Mouse (Mus musculus) R1 (cell line): ENCODE measurements around the gene Hyal3.

Experiments
- DNase-seq: peaks from one replicate; pipeline ENCODE4 v3.0.0-alpha.2; 2018; ENCODE audit warnings: low read depth, low spot score

The Hyal3 gene

DNA sequence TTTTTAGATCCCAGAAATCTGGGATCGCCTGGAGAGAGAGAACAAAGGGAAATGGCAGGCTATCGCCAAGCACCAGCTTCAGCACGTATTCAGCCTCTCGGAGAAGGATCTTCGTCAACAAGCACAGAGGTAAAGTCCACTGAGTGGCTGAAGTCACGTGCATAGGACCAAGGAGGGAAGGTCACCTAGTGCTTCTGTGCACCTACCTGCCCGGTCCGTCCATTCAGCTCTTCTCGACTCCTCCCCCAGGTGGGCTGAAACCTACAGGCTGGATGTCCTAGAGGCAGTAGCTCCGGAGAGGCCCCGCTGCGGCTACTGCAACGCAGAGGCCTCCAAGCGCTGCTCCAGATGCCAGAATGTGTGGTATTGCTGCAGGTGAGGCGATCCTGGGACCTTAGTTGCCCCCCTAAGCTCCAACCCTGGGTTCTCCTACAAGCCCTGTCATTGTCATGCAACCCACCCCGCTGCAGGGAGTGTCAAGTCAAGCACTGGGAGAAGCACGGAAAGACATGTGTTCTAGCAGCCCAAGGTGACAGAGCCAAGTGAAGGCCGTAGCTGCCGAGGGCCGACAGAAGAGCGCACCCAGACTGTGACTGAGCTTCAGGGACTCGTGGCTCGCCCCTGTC is 30.0 kb upstream of the Hyal3 start:
- DNase-seq, result peak; percentile 60

DNA sequence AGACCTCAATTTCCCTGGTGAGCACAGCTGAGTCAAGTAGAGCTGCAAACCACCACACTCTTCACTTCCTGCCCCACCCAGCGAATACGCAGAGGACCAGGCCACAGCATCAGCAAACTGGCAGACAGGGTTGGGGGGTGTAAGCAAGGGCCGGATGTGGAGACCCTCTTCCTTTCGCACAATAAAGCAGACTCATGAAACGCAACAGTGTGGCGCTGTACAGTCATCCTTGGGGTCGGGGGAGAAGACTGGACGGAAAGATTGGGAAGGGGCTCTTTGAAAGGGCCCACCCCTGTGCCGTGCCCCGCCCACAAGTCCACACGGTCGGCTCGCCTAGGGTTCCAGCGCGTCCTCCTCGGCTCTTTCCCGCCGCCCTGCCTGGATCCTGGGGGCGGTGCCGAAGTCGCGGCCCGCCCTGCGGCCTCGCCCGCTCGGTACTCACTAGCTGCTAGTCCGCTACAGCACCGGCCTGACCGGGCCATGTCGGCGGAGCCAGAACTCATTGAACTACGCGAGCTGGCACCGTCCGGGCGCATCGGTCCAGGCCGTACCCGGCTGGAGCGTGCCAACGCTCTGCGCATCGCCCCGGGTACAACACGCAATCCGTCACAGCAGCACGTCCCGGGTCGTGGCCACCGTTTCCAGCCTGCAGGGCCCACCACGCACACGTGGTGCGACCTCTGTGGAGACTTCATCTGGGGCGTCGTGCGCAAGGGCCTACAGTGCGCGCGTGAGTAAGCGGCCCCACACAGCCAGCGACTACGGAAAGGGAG is 29.3 kb upstream of the Hyal3 start, which contains the start of gene Rassf1:
Gene Rassf1 (plus strand): TSS at position 439 of the 773 bp plus-strand sequence.
- DNase-seq, result peak; percentile 68

DNA sequence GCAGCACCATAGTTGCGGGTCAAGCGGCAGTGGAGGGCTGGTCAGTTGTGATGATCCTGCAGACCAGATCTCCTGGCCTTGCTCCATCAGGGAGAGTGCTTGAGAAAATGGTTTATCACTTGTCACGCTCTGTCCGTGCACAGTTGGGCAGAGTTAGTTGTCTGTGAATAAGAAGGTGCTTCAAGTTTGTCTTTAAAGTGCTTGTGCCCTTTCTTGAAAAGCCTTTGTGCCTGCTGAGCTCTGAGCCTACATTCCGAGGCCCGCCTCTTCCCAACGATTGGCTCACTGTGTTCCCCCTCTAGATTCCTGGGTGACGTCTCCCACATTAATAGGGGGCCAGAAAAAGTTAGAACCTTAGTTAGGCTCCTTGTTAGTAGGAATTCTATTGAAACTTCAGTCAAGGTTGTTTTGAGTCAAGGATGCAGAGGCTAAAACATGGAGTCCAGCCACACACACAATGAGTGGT is 28.7 kb upstream of the Hyal3 start:
- no peak for DNase-seq

DNA sequence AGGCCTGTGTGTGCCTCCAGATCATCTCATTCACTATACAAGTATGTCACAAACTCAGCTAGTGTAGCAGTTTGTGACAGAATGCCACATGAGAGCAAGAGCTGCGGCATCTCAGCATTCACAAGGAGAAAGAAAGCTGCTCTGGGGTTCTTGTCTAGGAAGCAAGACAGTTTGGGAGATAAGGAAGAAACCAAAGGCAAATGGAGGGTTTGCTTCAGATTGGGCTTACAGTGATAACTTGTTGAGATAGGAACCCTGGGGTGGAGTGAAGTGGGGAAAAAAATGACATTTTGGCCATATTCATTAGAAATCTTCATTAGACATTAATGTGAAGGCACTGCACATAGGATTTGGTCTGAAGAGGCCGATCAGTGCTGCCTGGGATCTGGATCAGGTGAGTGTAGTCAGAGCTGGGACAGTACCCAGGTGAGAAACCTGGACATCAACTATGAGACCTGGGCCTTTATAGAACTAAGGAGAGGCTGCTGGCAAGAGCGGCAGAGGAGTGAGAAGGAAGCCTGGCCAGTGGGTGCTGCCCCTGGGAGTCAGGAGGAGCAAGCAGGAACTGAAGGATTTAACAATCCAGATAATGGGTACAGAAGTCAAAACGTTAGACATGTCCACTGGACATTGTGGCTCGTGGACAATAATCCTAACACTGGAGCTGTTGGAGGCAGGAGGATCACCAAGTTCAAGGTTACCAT is 27.8 kb upstream of the Hyal3 start:
- DNase-seq, result no peak

DNA sequence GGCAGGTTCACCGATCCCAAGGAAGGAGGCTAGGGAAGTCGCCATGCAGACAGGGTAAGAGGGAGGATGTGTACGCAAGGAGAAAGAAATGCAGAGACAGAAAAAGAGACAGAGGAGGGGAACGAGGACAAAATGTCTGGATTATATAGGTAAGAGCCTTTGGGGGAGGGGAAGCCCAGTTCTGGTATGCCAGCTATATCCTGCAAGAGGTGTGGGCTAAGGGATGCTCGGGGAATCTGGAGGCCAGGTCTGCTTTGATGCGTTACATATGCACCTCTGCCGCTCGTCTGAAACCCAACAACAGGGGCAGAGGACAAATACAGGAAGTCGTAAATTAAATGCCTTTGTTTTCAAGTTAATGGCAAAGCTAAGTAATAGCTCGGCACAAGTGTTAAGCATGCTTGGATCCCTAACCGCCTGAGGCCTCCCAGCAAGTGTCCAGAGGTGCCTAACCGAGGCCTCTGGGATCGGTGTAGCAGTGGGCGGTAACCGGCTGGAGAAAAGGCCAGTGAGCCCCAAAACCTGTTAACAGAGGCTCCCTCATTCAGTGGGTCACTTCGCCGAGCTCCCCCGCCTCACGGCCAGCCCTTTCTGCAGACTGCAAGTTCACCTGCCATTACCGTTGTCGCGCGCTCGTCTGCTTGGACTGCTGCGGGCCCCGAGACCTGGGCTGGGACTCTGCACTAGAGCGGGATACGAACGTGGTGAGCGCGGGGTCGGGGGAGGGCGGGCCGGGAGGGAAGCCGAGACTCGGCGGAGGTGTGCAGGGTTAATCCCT is 26.9 kb upstream of the Hyal3 start:
- DNase-seq, result no peak

DNA sequence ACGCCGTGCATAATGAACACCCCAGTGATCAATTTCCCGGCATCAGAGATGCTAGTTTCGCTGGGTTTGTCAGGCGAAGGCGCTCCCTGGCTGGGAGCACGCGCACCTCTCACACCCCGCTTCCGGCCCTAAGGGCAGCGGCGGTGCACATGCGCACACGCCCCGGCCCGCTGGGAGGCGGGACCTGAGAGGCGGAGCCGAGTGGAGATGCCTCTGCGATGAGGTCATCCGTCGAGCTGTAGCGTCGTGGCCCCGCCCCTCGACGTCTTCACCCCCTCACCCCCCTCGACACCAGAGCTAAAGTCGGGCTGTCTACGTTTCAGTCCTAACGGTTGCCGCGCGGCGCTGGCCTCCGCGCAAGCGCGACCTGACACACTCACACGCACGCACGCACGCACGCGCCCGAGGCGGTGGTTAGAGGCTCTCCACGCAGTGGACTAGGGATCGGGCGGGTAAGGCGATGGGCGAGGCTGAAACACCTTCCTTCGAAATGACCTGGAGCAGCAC is 26.2 kb upstream of the Hyal3 start:
- DNase-seq, result peak; percentile 98

DNA sequence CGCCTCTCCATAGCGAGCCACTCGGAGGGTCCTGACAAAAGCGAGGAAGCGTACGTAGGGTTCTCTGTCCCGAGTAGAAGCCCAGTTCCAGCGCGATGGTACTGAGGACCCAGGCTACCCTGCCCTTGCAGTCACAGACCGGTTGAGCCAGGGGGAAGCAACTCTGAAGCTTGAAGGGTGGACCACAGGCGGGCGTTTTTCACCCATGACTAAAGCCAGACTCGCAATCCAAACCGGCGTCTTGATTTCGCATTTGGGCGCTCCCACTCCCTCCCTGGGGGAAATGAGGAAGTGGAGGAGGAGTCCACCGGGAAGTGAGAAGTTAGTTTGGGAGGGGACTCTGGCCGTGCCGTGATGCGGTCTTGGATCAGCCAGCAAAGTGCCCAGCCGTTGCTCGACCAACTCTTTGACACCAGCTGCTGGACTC is 25.6 kb upstream of the Hyal3 start:
- DNase-seq, result peak; percentile 77

DNA sequence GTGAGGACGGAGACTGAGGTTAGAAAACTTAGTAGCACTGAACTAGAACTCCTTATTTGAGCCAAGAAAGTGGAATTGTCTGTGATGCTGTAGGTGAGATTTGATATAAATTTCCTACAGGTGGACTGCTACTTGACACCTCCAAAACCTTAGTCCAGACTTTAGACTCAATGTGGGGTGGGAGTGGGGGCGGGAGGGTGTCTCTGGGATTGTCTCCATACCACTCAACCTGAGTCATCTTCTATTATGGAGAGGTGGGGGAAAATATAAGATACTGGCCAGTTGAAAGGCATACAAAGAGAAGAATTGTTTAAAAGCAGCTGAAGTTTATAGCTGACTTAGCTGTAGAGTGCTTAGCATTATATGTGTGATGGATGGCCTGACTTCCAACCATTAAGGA is 24.9 kb upstream of the Hyal3 start:
- DNase-seq, result no peak

DNA sequence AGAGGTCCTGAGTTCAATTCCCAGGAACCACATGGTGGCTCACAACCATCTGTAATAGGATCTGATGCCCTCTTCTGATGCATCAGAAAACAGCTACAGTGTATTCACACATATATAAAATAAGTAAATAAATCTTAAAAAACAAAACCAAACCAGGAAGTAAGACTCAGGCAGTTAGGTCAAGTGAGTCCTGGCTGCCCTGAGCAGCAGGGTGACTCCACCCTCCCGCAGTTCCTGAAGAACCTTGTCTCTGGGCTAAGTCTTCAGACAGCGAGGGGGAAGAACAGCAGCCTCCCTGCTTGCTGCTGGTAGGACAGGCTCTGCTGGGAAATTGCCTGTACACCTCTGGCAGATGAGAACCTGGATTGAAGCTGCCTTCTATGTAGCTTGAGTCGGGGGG is 24.3 kb upstream of the Hyal3 start:
- no peak for DNase-seq

DNA sequence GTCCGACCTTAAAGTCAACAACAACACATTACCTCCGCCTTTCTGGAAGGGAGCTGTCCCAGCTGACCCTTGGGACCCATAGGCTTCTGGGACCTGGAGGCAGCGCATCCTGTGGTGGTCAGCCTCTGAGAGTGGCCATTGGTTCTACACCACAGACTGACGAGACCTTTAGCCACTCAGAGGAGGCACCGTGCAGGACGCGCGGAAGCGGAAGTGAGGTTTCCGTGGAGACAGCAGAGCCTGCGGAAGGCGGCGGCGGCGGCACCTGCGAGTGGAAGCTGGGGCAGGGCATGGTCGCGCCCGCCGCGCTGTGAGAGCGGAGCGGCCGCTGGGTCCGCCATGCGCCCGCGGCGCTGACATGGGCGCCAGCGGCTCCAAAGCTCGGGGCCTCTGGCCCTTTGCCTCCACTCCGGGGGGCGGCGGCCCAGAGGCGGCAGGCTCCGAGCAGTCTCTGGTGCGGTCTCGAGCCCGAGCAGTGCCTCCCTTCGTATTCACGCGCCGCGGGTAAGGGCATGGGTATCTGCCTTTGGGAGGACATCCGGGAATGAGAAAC is 17.5 kb upstream of the Hyal3 start, which contains the start of gene Tusc2:
Gene Tusc2 (plus strand): TSS at position 227 of the 553 bp plus-strand sequence.
- DNase-seq, result peak; percentile 97

DNA sequence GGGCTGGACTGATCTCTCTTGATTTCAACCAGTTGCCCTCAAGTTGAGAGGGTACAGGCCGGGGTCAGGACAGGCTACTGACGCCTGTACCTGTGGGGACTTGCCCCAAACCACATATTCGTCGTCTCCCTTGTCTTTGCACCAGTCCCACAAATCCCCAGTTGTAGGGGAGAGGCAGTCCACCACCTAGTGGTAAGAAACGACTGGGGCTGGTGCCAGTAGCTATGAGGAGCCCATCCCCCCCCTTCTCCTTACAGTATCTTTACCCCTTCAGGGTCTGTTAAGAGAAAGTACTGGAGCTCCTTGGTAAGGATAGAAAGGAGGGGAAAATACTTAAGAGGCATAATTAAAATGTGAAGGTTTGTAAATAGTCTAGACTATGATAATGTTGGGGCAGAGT is 15.1 kb upstream of the Hyal3 start:
- peak; percentile 43 for DNase-seq

DNA sequence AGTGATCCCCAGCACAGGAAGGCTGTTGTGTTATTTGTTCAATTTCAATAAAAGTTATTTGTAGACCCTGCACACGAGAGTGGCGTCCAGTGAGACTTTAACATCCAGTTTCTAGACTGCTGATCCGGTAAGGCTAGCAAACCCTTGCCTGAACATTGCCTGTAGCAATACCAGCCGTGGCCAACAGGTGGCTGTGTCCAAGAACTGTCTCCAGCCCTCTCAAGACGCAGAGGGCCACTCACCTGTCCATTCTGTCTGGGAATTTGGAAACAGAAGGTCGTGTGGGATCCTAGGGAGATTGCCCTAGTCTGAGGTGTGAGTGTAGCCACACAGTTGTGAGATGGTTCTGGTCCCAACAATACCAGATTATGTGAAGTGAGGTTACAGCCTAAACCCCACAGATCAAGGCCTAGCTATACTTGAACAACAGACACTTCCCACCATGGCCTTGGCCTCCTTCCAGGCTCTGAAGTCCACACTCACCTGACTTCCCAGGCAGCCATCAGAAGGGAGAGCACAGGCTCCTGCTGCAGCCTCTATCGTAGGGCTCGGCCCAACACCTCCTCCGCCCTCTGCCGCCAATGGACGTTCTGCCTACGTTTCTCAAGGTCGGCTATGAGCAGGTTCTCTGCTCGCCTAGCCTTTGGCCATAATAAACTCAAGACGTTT is 14.4 kb upstream of the Hyal3 start:
- DNase-seq, result peak; percentile 69

DNA sequence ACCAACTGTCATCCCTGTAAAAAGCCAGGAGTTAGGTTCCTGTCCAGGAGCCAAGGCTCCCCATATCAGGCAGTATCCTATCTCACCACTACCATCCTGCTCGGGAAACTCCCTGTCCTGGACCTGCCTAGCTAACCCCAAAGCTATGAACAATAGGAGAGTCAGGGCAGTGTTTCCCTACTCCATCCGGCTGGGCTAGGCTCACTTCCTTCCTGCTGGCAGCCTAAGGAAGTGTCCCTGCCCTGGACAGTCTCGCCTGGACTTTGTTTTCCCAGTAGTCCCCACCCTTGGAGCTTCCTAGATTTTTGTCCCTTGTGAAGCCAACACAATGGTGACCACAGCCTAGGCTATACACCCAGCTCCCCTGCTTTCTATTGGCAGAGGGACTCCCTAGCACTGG is 13.8 kb upstream of the Hyal3 start:
- DNase-seq, result no peak

DNA sequence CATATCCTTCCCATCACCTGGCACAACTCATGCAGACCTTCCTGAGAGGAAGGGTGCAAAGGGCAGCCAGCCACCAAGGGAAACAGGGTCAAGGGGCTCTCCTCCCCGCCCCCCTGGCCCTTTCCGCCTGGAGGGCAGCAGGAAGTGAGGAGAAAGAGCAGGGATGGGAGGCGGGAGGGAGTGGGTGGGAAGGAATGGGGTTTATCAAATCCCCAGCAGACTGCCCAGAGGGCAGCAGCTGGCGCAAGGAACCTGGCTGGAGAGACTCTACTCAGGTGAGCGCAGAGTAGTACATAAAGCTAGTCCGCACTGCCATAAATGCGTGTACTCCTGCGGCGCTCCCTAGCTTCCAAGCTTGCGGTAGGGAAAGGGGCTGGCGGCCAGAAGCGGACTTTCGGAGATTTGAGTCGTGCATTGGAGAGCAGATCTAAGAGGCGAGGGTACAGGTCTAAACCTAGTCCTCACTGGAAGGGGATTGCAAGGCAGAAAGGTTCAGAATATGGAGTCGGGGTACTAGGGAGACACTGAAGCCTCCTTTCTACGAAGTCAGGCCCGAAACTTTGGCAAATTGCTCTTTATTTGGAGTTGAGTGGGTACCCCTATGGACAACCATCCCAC is 12.8 kb upstream of the Hyal3 start, which contains the start of gene Hyal2:
Gene Hyal2 (plus strand): TSS at position 244 of the 618 bp plus-strand sequence.
- no peak for DNase-seq

DNA sequence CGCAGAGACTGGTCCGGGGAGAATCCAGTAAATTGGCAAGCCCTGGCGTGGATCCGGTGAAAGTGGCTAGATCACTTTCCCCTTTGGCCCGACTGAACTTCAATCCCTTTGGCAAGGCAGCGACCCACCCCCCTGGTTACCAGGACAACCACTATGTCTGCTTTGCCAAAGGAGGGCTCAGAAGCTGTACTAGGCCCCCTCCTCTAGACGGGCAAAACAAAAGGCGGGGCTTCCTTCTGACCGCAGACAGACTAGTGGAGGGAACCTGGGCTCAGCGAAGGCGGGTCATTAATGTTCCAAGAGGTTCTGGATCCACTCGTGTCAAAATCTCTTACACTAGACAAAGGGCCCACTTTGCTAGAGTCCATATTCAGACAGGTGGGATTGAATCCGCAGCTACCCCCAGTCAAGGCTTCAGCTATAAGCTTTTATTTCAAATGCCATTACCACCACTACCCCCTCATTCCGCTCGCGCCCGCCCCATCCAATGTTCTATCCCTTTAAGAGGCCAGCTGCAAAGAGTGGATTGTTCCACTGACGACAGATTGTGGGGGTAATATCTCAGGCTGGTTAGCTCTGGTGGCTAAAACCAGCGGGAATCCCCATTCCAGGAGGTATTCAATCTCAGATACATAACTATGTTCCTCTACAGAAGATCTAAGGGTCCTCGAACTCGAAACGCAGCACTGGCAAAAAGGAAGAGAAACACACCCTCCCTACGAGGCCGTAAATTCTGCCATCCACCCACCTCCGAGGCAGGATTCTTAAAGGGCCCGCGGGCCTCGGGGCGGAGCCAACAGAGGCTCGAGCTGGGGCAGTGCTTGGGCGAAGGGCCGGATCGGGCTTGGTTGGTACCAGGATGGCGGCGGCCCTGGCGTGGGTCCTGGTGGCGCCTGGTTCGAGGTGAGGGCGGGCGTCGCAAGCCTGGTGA is 12.0 kb upstream of the Hyal3 start:
- peak; percentile 95 for DNase-seq

DNA sequence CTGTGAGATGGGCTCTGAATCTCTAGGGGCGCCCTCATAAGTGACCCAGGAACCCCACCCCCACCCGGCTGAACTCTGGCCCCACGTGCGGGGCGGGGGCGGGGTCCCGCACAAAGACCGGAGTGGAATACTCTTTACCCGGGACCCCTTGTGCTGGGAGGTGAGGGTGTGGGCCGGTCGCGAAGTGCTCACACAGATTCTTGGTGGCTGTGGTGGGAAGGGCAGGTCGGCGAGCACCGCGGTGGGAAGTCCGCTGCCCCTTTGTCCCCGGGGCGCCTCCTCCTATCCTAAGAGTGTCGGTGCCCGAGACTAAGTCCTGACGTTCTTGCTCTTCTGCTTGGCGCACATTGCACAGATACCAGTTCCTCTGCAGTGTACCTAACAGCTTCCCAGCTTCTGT is 11.3 kb upstream of the Hyal3 start:
- DNase-seq, result no peak

DNA sequence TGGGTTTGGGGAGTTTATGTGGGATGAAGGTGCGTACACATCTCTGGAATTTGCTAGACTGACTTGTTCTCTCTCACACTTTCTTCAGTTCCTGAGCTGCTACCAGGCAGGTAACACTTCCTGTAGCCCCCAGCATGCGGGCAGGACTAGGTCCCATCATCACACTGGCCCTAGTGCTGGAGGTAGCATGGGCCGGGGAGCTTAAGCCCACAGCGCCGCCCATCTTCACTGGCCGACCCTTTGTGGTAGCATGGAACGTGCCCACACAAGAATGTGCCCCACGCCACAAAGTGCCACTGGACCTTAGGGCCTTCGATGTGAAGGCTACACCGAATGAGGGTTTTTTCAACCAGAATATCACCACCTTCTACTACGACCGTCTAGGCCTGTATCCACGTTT is 10.6 kb upstream of the Hyal3 start:
- DNase-seq, result no peak

DNA sequence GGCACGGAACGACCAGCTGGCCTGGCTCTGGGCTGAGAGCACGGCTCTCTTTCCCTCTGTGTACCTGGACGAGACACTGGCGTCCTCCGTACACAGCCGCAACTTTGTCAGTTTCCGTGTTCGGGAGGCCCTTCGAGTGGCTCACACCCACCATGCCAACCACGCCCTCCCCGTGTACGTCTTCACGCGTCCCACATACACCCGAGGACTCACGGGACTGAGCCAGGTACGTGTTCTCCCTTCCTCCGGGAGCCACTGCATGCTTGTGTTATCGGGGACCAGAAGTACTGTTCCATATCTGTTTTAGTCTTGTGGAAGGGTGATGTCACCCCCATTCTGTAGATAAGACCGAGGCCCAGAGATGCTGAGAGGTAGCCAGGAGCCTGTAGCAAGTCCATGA is 9.8 kb upstream of the Hyal3 start:
- DNase-seq, result no peak
